ENCODE assay signal across 14 mouse cellular contexts in the genomic region with DNA sequence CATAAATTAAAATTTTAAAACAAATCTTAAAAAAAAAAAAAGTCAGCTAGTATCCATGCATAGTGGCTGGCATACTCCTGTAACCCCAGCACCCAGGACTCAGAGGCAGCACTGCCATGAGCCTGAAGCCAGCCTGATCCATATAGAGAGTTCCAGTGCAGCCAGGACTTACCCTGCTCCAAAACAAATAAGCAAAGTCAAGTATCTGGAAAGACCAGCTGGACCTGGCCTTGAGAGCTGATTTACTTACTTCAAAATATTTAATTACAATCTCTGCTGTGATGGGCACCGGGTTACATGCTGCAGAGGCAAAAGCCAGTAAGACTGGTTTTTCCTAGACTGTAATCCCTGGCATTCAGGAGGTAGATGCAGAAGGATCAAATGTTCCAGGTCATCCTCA.
"Had no signal": no experiment of that assay in that cellular context is flagged by ENCODE, and none has a peak within 500 bp of the region (broad histone marks: within the 10 kb centered on the region; RNA-seq: fewer than 3 reads in every experiment).

No protein-coding gene starts in this region.

- H3K9ac ChIP-seq: limb, embryonic 15.5 days; liver, embryonic 12.5 days; midbrain, embryonic 13.5 days; neural tube, embryonic 15.5 days had no signal

- H3K4me2 ChIP-seq: limb, embryonic 15.5 days; liver, embryonic 12.5 days; midbrain, embryonic 13.5 days; neural tube, embryonic 15.5 days had no signal

- ATAC-seq: intestine, embryonic 16.5 days; liver, embryonic 12.5 days; midbrain, embryonic 13.5 days had no signal

- H3K27ac ChIP-seq: kidney, postnatal 0 days; limb, embryonic 15.5 days; liver, embryonic 12.5 days; midbrain, embryonic 13.5 days; neural tube, embryonic 15.5 days had no signal

- H3K4me1 ChIP-seq: limb, embryonic 15.5 days; liver, embryonic 12.5 days; midbrain, embryonic 13.5 days; neural tube, embryonic 15.5 days had no signal

- H3K36me3 ChIP-seq: limb, embryonic 15.5 days; liver, embryonic 12.5 days; midbrain, embryonic 13.5 days; neural tube, embryonic 15.5 days had no signal

- H3K27me3 ChIP-seq: limb, embryonic 15.5 days; liver, embryonic 12.5 days; midbrain, embryonic 13.5 days; neural tube, embryonic 15.5 days had no signal

- DNase-seq: kidney, adult 2 months; kidney, postnatal 36 days; layer of hippocampus, adult 9-11 months; layer of hippocampus, postnatal 36 days; retina, postnatal 1 day; right cerebral cortex, postnatal 14 days; thymus, postnatal 36 days had no signal

- H3K9me3 ChIP-seq: limb, embryonic 15.5 days; liver, embryonic 12.5 days; midbrain, embryonic 13.5 days; neural tube, embryonic 15.5 days had no signal

- H3K4me3 ChIP-seq: limb, embryonic 15.5 days; liver, embryonic 12.5 days; midbrain, embryonic 13.5 days; myocyte; neural tube, embryonic 15.5 days had no signal
